Mouse (Mus musculus): ENCODE measurements around the gene Hnrnpul2. TPM values are rescaled to one million over a fixed set of nuclear protein-coding genes. Genes with fewer than 3 reads are reported as not detected.

Hnrnpul2 gene
- 6.9 and 8.0 TPM in 2 replicates for polyA plus RNA-seq (2014; fragmentation: Nextera tagmentation; extraction: Ambion mirVana)

- peak within 1 kb of the TSS; percentile 98 for H3K27ac ChIP-seq (replicated peaks; ENCODE audit: low read depth, low read length)
- peak within 1 kb of the TSS; percentile 100 for H3K4me3 ChIP-seq (ENCODE audit: low read depth, low read length)
- peak; percentile 95 for DNase-seq (ENCODE audit: low spot score)
- peak; percentile 96 for ATAC-seq (ENCODE audit: insufficient number of reproducible peaks, low FRiP score, low TSS enrichment, low read depth)
- no peaks in the 10 kb centered on the region for H3K27me3 ChIP-seq (ENCODE audit: control insufficient read depth, insufficient read depth, low read length)
- peak within 1 kb of the TSS; percentile 95 for H3K9ac ChIP-seq (ENCODE audit: low read length)
- peak within 1 kb of the TSS; percentile 82 for H3K4me2 ChIP-seq (ENCODE audit: low read depth, severe bottlenecking)
- peaks cover 14% of the 10 kb centered on the region for H3K4me1 ChIP-seq (ENCODE audit: control insufficient read depth, insufficient read depth, low read length)
- H3K9me3 ChIP-seq (ENCODE audit: control insufficient read depth, low read length): no peaks in the 10 kb centered on the region
- WGBS: under 1% methylated on average over 77 of the region's 83 CpGs
- H3K36me3 ChIP-seq (ENCODE audit: control insufficient read depth, insufficient read depth, low read length): peaks cover 7% of the 10 kb centered on the region; the same call in 1 of the 2 replicates
Observed at GRCm38 (mm10) chr19:8819596-8820423, at the start of gene Hnrnpul2. Gene Hnrnpul2 (plus strand): TSS chr19:8820010.

DNA sequence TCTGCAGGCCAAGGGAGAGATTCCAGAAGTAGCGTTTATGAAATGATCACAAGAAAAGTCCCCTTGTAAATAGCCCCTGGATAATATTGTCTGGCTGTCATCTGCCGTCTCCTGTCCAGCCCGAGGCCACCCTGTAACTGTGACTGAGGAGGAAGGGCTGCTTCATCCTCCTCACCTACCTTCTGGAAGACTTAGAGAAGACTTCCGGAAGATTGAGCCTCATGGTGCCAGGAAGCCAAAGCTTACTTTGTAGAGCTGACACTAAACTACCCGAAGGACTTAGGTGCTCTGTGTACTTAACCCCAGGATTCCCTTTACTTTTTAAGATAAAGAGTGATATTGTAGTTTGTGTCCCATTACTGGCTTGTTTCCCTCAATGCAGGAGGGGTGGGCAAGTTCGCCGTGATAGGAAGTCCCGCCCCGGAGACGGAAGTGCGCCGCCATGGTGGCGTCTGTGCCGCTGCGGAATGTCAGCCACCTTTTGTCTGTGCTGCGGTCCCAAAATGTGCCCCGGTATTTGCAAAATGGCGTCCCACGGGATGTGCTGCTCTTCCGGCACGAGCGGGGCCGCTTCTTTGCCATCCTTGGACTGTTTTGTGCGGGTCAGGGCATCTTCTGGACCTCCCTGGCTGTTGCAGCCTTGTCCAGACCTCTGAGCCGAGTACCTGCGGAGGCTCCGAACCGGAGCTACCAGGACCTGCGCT, 49.1 kb upstream of the Hnrnpul2 start, which contains the start of gene Tmem223:
TSS of gene Tmem223 (plus strand) at position 430 of the 704 bp plus-strand sequence.
- ATAC-seq (ENCODE audit: insufficient number of reproducible peaks, low FRiP score, low TSS enrichment, low read depth) (no peak), DNase-seq (ENCODE audit: low spot score) (peak; percentile 84)
- peak within 1 kb of the TSS; percentile 84 for H3K4me3 ChIP-seq (ENCODE audit: low read depth, low read length)
- 22% methylated on average over 29 of the region's 29 CpGs for WGBS
- peaks cover 30% of the 10 kb centered on the region for H3K36me3 ChIP-seq (ENCODE audit: control insufficient read depth, insufficient read depth, low read length)
- peak within 1 kb of the TSS; percentile 80 for H3K27ac ChIP-seq (replicated peaks; ENCODE audit: low read depth, low read length)
- H3K27me3 ChIP-seq (ENCODE audit: control insufficient read depth, insufficient read depth, low read length): no peaks in the 10 kb centered on the region
- peaks cover 17% of the 10 kb centered on the region for H3K4me1 ChIP-seq (ENCODE audit: control insufficient read depth, insufficient read depth, low read length)
- peak within 1 kb of the TSS; percentile 96 for H3K9ac ChIP-seq (ENCODE audit: low read length)
- H3K4me2 ChIP-seq (ENCODE audit: low read depth, severe bottlenecking): peak within 1 kb of the TSS; percentile 72
- H3K9me3 ChIP-seq (ENCODE audit: control insufficient read depth, low read length): peaks cover under 1% of the 10 kb centered on the region; the same call in 1 of the 2 replicates

DNA sequence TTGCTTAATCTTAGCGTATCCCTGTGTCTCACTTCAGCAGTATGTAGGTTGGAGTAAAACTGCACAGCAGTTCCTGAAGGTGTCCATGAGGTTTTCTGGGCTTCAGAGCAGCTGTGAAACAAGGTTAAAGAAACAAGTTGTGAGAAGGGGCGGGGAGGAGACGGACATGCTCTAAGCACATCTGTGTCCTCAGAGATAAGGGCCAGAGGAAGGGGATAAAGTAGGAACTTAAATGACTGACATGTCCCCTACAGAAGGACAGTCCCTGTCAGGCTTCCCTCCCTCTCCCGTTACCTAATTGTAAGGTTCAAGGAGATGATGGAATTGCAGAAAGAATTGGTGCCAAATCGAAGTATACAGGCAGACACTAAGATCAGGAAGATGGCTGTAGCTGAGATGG, 46.8 kb upstream of the Hnrnpul2 start:
- WGBS: 85% methylated on average over 5 of the region's 5 CpGs
- peaks cover 17% of the 10 kb centered on the region for H3K4me1 ChIP-seq (ENCODE audit: control insufficient read depth, insufficient read depth, low read length)
- peak overlapping the region; percentile 2; the same call in 1 of the 2 replicates for H3K4me3 ChIP-seq (ENCODE audit: low read depth, low read length)
- DNase-seq (ENCODE audit: low spot score) (no peak), ATAC-seq (ENCODE audit: insufficient number of reproducible peaks, low FRiP score, low TSS enrichment, low read depth) (no peak)
- H3K36me3 ChIP-seq (ENCODE audit: control insufficient read depth, insufficient read depth, low read length): peaks cover 15% of the 10 kb centered on the region; the same call in 1 of the 2 replicates
- peak overlapping the region; percentile 59; the same call in 1 of the 2 replicates for H3K27ac ChIP-seq (replicated peaks; ENCODE audit: low read depth, low read length)
- H3K27me3 ChIP-seq (ENCODE audit: control insufficient read depth, insufficient read depth, low read length): no peaks in the 10 kb centered on the region
- peak overlapping the region; percentile 98; the same call in 1 of the 2 replicates for H3K4me2 ChIP-seq (ENCODE audit: low read depth, severe bottlenecking)
- no peak overlapping the region for H3K9ac ChIP-seq (ENCODE audit: low read length)
- no peaks in the 10 kb centered on the region for H3K9me3 ChIP-seq (ENCODE audit: control insufficient read depth, low read length)

GRCm38 (mm10) chr19:8773409-8773808, 46.4 kb upstream of the Hnrnpul2 start:
- Histone ChIP-seq H3K4me2 (ENCODE audit: low read depth, severe bottlenecking) (peak overlapping the region; percentile 98), H3K27ac (replicated peaks; ENCODE audit: low read depth, low read length) (peak overlapping the region; percentile 59), H3K4me1 (ENCODE audit: control insufficient read depth, insufficient read depth, low read length) (peaks cover 17% of the 10 kb centered on the region), H3K27me3 (ENCODE audit: control insufficient read depth, insufficient read depth, low read length) (no peaks in the 10 kb centered on the region), H3K4me3 (ENCODE audit: low read depth, low read length) (peak overlapping the region; percentile 81), H3K36me3 (ENCODE audit: control insufficient read depth, insufficient read depth, low read length) (peaks cover 13% of the 10 kb centered on the region; the same call in 1 of the 2 replicates), H3K9me3 (ENCODE audit: control insufficient read depth, low read length) (no peaks in the 10 kb centered on the region), H3K9ac (ENCODE audit: low read length) (peak overlapping the region; percentile 51)
- WGBS: 50% methylated on average over 6 of the region's 6 CpGs
- ATAC-seq (ENCODE audit: insufficient number of reproducible peaks, low FRiP score, low TSS enrichment, low read depth): no peak
- no peak for DNase-seq (ENCODE audit: low spot score)

GRCm38 (mm10) chr19:8774086-8774835, 45.5 kb upstream of the Hnrnpul2 start, which contains the start of gene Tmem179b:
Gene Tmem179b (minus strand): TSS chr19:8774467.
- Histone ChIP-seq H3K4me1 (ENCODE audit: control insufficient read depth, insufficient read depth, low read length) (peaks cover 17% of the 10 kb centered on the region), H3K9ac (ENCODE audit: low read length) (peak within 1 kb of the TSS; percentile 92), H3K4me3 (ENCODE audit: low read depth, low read length) (peak within 1 kb of the TSS; percentile 81), H3K27me3 (ENCODE audit: control insufficient read depth, insufficient read depth, low read length) (no peaks in the 10 kb centered on the region), H3K36me3 (ENCODE audit: control insufficient read depth, insufficient read depth, low read length) (peaks cover 15% of the 10 kb centered on the region; the same call in 1 of the 2 replicates), H3K9me3 (ENCODE audit: control insufficient read depth, low read length) (no peaks in the 10 kb centered on the region), H3K4me2 (ENCODE audit: low read depth, severe bottlenecking) (peak within 1 kb of the TSS; percentile 98), H3K27ac (replicated peaks; ENCODE audit: low read depth, low read length) (peak within 1 kb of the TSS; percentile 97)
- WGBS: under 1% methylated on average over 61 of the region's 68 CpGs
- peak; percentile 90 for ATAC-seq (ENCODE audit: insufficient number of reproducible peaks, low FRiP score, low TSS enrichment, low read depth)
- peak; percentile 98 for DNase-seq (ENCODE audit: low spot score)

GRCm38 (mm10) chr19:8774951-8775421, 44.8 kb upstream of the Hnrnpul2 start:
- peak overlapping the region; percentile 98 for H3K4me2 ChIP-seq (ENCODE audit: low read depth, severe bottlenecking)
- peaks cover 17% of the 10 kb centered on the region for H3K4me1 ChIP-seq (ENCODE audit: control insufficient read depth, insufficient read depth, low read length)
- H3K4me3 ChIP-seq (ENCODE audit: low read depth, low read length): peak overlapping the region; percentile 81
- ATAC-seq (ENCODE audit: insufficient number of reproducible peaks, low FRiP score, low TSS enrichment, low read depth) (0 out of 2 replicates have a peak, but pooled peaks have one; percentile 7), DNase-seq (ENCODE audit: low spot score) (no peak)
- peak overlapping the region; percentile 92 for H3K9ac ChIP-seq (ENCODE audit: low read length)
- H3K9me3 ChIP-seq (ENCODE audit: control insufficient read depth, low read length): no peaks in the 10 kb centered on the region
- H3K27me3 ChIP-seq (ENCODE audit: control insufficient read depth, insufficient read depth, low read length): no peaks in the 10 kb centered on the region
- 6% methylated on average over 20 of the region's 20 CpGs for WGBS
- H3K36me3 ChIP-seq (ENCODE audit: control insufficient read depth, insufficient read depth, low read length): peaks cover 14% of the 10 kb centered on the region; the same call in 1 of the 2 replicates
- H3K27ac ChIP-seq (replicated peaks; ENCODE audit: low read depth, low read length): peak overlapping the region; percentile 97

DNA sequence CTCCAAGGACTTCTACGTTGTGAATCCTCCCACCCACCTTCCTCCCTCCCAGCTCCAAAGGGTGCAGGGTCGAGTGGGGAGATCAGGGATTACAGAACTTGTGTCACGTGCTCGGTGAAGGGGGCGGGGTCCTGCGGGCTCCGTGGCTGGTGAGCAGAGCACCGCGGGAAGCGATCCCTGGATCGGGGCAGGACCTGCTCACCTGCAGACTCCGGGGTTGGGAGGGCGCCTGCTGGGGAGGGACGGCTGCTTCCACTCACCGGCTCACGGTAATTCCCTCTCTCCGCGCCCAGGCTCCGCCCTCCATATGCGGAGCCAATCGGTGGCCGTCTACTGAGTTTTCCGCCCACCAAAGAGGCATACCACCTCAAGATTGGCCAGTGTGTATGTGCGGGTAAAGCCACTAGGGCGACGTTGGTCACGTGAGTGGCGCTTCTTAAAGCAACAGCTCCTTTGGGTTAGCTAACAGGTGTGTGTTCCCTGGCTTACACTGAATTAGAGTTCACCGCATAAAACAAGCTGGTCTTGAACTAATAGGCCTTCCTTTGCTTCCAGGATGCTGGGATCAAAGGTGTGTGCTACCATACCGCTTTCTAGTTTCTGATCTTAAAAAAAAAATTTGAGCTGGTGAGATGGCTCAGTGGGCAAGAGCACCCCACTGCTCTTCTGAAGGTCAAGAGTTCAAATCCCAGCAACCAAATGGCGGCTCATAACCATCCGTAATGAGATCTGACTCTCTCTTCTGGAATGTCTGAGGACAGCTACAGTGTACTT, 33.6 kb upstream of the Hnrnpul2 start, which contains the start of gene Taf6l:
TSS of gene Taf6l (minus strand) at position 410 of the 774 bp plus-strand sequence.
- Histone ChIP-seq H3K9ac (ENCODE audit: low read length) (peak within 1 kb of the TSS; percentile 63), H3K9me3 (ENCODE audit: control insufficient read depth, low read length) (no peaks in the 10 kb centered on the region), H3K27me3 (ENCODE audit: control insufficient read depth, insufficient read depth, low read length) (no peaks in the 10 kb centered on the region), H3K4me3 (ENCODE audit: low read depth, low read length) (peak within 1 kb of the TSS; percentile 60), H3K27ac (replicated peaks; ENCODE audit: low read depth, low read length) (peak within 1 kb of the TSS; percentile 51; the same call in 1 of the 2 replicates), H3K4me2 (ENCODE audit: low read depth, severe bottlenecking) (peak within 1 kb of the TSS; percentile 59), H3K36me3 (ENCODE audit: control insufficient read depth, insufficient read depth, low read length) (peaks cover 4% of the 10 kb centered on the region; the same call in 1 of the 2 replicates), H3K4me1 (ENCODE audit: control insufficient read depth, insufficient read depth, low read length) (no peaks in the 10 kb centered on the region)
- ATAC-seq (ENCODE audit: insufficient number of reproducible peaks, low FRiP score, low TSS enrichment, low read depth) (peak; percentile 99), DNase-seq (ENCODE audit: low spot score) (peak; percentile 89)
- WGBS: under 1% methylated on average over 32 of the region's 32 CpGs

Data from limb, embryonic 11.5 days (tissue).